In genomic region chr2:145460854-145461423, GRCm38 (mm10) we compare ENCODE assay signal across 16 mouse cellular contexts.
A peak's percentile ranks its signal among the peaks of the same experiment; 100 is the strongest.
DNase-seq lines count a peak whose midpoint lies in the region; ATAC-seq lines count a peak whose summit lies in the region.
"Had no signal": no experiment of that assay in that cellular context is flagged by ENCODE, and none has a peak within 500 bp of the region (broad histone marks: within the 10 kb centered on the region; RNA-seq: fewer than 3 reads in every experiment).

No protein-coding gene starts in this region.

- peak; percentile 51 for DNase-seq in heart, adult 11 months
- DNase-seq in heart, postnatal 25 days (ENCODE audit: low spot score), result no peak
- DNase-seq in midbrain, embryonic 14.5 days, result peak; percentile 35
- DNase-seq in midbrain, embryonic 11.5 days (ENCODE audit: low spot score, missing footprints), result no peak
- no peak for DNase-seq in right cerebral cortex, postnatal 14 days
- DNase-seq: cerebellum, postnatal 36 days; kidney, postnatal 25 days; thymus, adult 2 months had no signal

- H3K9ac ChIP-seq in midbrain, embryonic 14.5 days (replicated peaks; ENCODE audit: low read length), result no peak overlapping the region
- H3K9ac ChIP-seq in midbrain, embryonic 11.5 days (ENCODE audit: low read length), result no peak overlapping the region
- no peak overlapping the region for H3K9ac ChIP-seq in neural tube, embryonic 15.5 days (replicated peaks)
- H3K9ac ChIP-seq: embryonic facial prominence, embryonic 12.5 days; heart, embryonic 15.5 days; liver, embryonic 15.5 days had no signal

- intact Hi-C loops in heart, postnatal 25 days (cut with DNase I), result no loop called here

- H3K4me3 ChIP-seq in midbrain, embryonic 14.5 days (replicated peaks; ENCODE audit: low read depth, low read length), result no peak overlapping the region
- H3K4me3 ChIP-seq in midbrain, embryonic 11.5 days (ENCODE audit: low read depth, low read length), result no peak overlapping the region
- H3K4me3 ChIP-seq in brown adipose tissue, adult 24 weeks (ENCODE audit: insufficient read depth, low read depth, low read length), result no peak overlapping the region
- H3K4me3 ChIP-seq in neural tube, embryonic 15.5 days (replicated peaks), result no peak overlapping the region
- H3K4me3 ChIP-seq: embryonic facial prominence, embryonic 12.5 days; heart, embryonic 15.5 days; liver, embryonic 15.5 days had no signal

- ATAC-seq in midbrain, embryonic 14.5 days (ENCODE audit: low FRiP score, low TSS enrichment), result no peak; the same call in 1 of the 2 replicates
- no peak for ATAC-seq in midbrain, embryonic 11.5 days (ENCODE audit: low FRiP score)
- peak; percentile 31; the same call in 1 of the 2 replicates for ATAC-seq in neural tube, embryonic 15.5 days (ENCODE audit: low FRiP score)
- ATAC-seq: CD4-positive, CD25-positive, alpha-beta regulatory T cell, adult 4 months; inflammation-experienced regulatory T-cells, adult 6 months had no signal

- no peak overlapping the region for H3K4me2 ChIP-seq in midbrain, embryonic 14.5 days (ENCODE audit: low read length)
- no peak overlapping the region for H3K4me2 ChIP-seq in midbrain, embryonic 11.5 days
- H3K4me2 ChIP-seq in neural tube, embryonic 15.5 days, result no peak overlapping the region
- H3K4me2 ChIP-seq: embryonic facial prominence, embryonic 12.5 days; heart, embryonic 15.5 days; liver, embryonic 15.5 days had no signal

- H3K36me3 ChIP-seq in midbrain, embryonic 14.5 days (ENCODE audit: control insufficient read depth, insufficient read depth, low read length), result no peaks in the 10 kb centered on the region
- H3K36me3 ChIP-seq in midbrain, embryonic 11.5 days (ENCODE audit: control insufficient read depth, insufficient read depth, low read length), result no peaks in the 10 kb centered on the region
- H3K36me3 ChIP-seq in neural tube, embryonic 15.5 days, result no peaks in the 10 kb centered on the region
- H3K36me3 ChIP-seq: embryonic facial prominence, embryonic 12.5 days; heart, embryonic 15.5 days; liver, embryonic 15.5 days had no signal

- H3K4me1 ChIP-seq in midbrain, embryonic 14.5 days (ENCODE audit: control insufficient read depth, insufficient read depth, low read length), result no peaks in the 10 kb centered on the region
- no peaks in the 10 kb centered on the region for H3K4me1 ChIP-seq in midbrain, embryonic 11.5 days (ENCODE audit: control insufficient read depth, insufficient read depth, low read length)
- H3K4me1 ChIP-seq in brown adipose tissue, adult 24 weeks (ENCODE audit: control insufficient read depth, insufficient read depth, insufficient read length, low read length), result peaks cover 11% of the 10 kb centered on the region
- H3K4me1 ChIP-seq in neural tube, embryonic 15.5 days, result peaks cover 7% of the 10 kb centered on the region; the same call in 1 of the 2 replicates
- H3K4me1 ChIP-seq: embryonic facial prominence, embryonic 12.5 days; liver, embryonic 15.5 days had no signal

- H3K27ac ChIP-seq in midbrain, embryonic 14.5 days (replicated peaks; ENCODE audit: low read depth, low read length), result 0 out of 2 replicates have a peak overlapping the region, but pooled peaks have one; percentile 20
- H3K27ac ChIP-seq in midbrain, embryonic 11.5 days (ENCODE audit: low read depth, low read length), result no peak overlapping the region
- peak overlapping the region; percentile 5; the same call in 1 of the 2 replicates for H3K27ac ChIP-seq in brown adipose tissue, adult 24 weeks (replicated peaks; ENCODE audit: low read depth, low read length)
- peak overlapping the region; percentile 9; the same call in 1 of the 2 replicates for H3K27ac ChIP-seq in neural tube, embryonic 15.5 days (replicated peaks)
- H3K27ac ChIP-seq: embryonic facial prominence, embryonic 12.5 days; heart, embryonic 15.5 days; liver, embryonic 15.5 days; macrophage had no signal

- no peaks in the 10 kb centered on the region for H3K27me3 ChIP-seq in midbrain, embryonic 14.5 days (ENCODE audit: control insufficient read depth, insufficient read depth, low read length)
- no peaks in the 10 kb centered on the region for H3K27me3 ChIP-seq in midbrain, embryonic 11.5 days (ENCODE audit: control insufficient read depth, insufficient read depth, low read length)
- H3K27me3 ChIP-seq in neural tube, embryonic 15.5 days (replicated peaks), result no peaks in the 10 kb centered on the region
- H3K27me3 ChIP-seq: embryonic facial prominence, embryonic 12.5 days; heart, embryonic 15.5 days; liver, embryonic 15.5 days had no signal

- WGBS in midbrain, embryonic 14.5 days, result 46% methylated on average over 3 of the region's 3 CpGs
- 54% methylated on average over 3 of the region's 3 CpGs for WGBS in midbrain, embryonic 11.5 days
- 44% methylated on average over 3 of the region's 3 CpGs for WGBS in neural tube, embryonic 15.5 days

- no peaks in the 10 kb centered on the region for H3K9me3 ChIP-seq in midbrain, embryonic 14.5 days (ENCODE audit: control insufficient read depth, low read length)
- no peaks in the 10 kb centered on the region for H3K9me3 ChIP-seq in midbrain, embryonic 11.5 days (ENCODE audit: control insufficient read depth, low read length)
- H3K9me3 ChIP-seq in neural tube, embryonic 15.5 days (replicated peaks), result no peaks in the 10 kb centered on the region
- H3K9me3 ChIP-seq: embryonic facial prominence, embryonic 12.5 days; heart, embryonic 15.5 days; liver, embryonic 15.5 days had no signal

Comparison
In these comparisons a context has a peak if more than half of its experiments do, and no peak if none do; other contexts are left out.
1. DNase-seq: peak in heart, adult 11 months (single experiment) and midbrain, embryonic 14.5 days (single experiment); none in heart, postnatal 25 days (single experiment), midbrain, embryonic 11.5 days (single experiment) and right cerebral cortex, postnatal 14 days (single experiment).